ENCODE assay signal across 21 mouse cellular contexts in the genomic region with DNA sequence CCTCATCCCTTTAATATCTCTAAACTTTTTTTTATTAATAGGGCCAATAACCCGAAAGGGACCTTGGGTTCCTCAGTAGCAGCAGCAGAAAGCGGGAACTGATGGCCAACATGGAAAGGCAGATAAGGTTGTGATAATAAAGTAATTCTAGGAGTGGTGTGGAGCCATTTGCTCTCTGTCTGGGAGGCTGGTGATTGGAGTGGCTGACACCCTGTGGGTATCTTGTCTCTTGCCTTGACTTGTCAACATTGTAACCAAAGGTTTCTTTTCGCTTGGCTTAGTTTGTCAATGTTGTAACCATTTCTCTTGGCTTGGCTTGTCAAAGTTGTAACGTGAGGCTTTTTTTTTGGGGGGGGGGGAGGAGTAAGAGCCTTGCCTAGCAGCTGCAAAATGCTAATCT.
"Had no signal": no experiment of that assay in that cellular context is flagged by ENCODE, and none has a peak within 500 bp of the region (broad histone marks: within the 10 kb centered on the region; RNA-seq: fewer than 3 reads in every experiment).

No protein-coding gene starts in this region.

- H3K4me1 ChIP-seq: hindbrain, embryonic 13.5 days; hindbrain, embryonic 15.5 days had no signal

- H3K27ac ChIP-seq: gastrocnemius, adult 2 months; heart, embryonic 13.5 days; heart, embryonic 15.5 days; hindbrain, embryonic 13.5 days; hindbrain, embryonic 15.5 days; hindbrain, postnatal 0 days; layer of hippocampus, adult 2 months; left cerebral cortex, adult 2 months; limb, embryonic 13.5 days; limb, embryonic 15.5 days; liver, embryonic 12.5 days; liver, embryonic 14.5 days had no signal

- H3K9ac ChIP-seq: heart, embryonic 13.5 days; heart, embryonic 15.5 days; hindbrain, embryonic 13.5 days; hindbrain, embryonic 15.5 days; limb, embryonic 13.5 days; limb, embryonic 15.5 days; liver, embryonic 12.5 days; liver, embryonic 14.5 days had no signal

- H3K9me3 ChIP-seq: heart, embryonic 13.5 days; heart, embryonic 15.5 days; hindbrain, embryonic 13.5 days; hindbrain, embryonic 15.5 days; limb, embryonic 13.5 days; limb, embryonic 15.5 days; liver, embryonic 12.5 days had no signal

- H3K4me3 ChIP-seq: gastrocnemius, adult 2 months; heart, embryonic 13.5 days; heart, embryonic 15.5 days; hindbrain, embryonic 13.5 days; hindbrain, embryonic 15.5 days; layer of hippocampus, adult 2 months; left cerebral cortex, adult 2 months; limb, embryonic 13.5 days; limb, embryonic 15.5 days; liver, embryonic 12.5 days had no signal

- H3K4me2 ChIP-seq: hindbrain, embryonic 13.5 days; hindbrain, embryonic 15.5 days; limb, embryonic 13.5 days; limb, embryonic 15.5 days; liver, embryonic 12.5 days had no signal

- H3K27me3 ChIP-seq: hindbrain, embryonic 13.5 days; hindbrain, embryonic 15.5 days; limb, embryonic 13.5 days; liver, embryonic 12.5 days had no signal

- H3K36me3 ChIP-seq: heart, embryonic 13.5 days; heart, embryonic 15.5 days; hindbrain, embryonic 13.5 days; hindbrain, embryonic 15.5 days; limb, embryonic 13.5 days; limb, embryonic 15.5 days; liver, embryonic 12.5 days had no signal

- DNase-seq: gastrocnemius, adult 2 months; gastrocnemius, postnatal 10 days; gastrocnemius, postnatal 36 days; heart, adult 18-20 months; heart, postnatal 14 days; heart, postnatal 36 days; kidney, adult 18-20 months; kidney, postnatal 10 days; kidney, postnatal 25 days; kidney, postnatal 4 days had no signal

- ATAC-seq: hindbrain, postnatal 0 days; liver, embryonic 12.5 days had no signal
